Mouse (Mus musculus) Muller cell, postnatal 12 days (primary cell): ENCODE measurements around the gene Grhl3.

Experiments
- DNase-seq: peaks from one replicate; pipeline ENCODE4 v3.0.0-alpha.2; 2015; ENCODE audit errors: inconsistent ontology term

The Grhl3 gene

DNA sequence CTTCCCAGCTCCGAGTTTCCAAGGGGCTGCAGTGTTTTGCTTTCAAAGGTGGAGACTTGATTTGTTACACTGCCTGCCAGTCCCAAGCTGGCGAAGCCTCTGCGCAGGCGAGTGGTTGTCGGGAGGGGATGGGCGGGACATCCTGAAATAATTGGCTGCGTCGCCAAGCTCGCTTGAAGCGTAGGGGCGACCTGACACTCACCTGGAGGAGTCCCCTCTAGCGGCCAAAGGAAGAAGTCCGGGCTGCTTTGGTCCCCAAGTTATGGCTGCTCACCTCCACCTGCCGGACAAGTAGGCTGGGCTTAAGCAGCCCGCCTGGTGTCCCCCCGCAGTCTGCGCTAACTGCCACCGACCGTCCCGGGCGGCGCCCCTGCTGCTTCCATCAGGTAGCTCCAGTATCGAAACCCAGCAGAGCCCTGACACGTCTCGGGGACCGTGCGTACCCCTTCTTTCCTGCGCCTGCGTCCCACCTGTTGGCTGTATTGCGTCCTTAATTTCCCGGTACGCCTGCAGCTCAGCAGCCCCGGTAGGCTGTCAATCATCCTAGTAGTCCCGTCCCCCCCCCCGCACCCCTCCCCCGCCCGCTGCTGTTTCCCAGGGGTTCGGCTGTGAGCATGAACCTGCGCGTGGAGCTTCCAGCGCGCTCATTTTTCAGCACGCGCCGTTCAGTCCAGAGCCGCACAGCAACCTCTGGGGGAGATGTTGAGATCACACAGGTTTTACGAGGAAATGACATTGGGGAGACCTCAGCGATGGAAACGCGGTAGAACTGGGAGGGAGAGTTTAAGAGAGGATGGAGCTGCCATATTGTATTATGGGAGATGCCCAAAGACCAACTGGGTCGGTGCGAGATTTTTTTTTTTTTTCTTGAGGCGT is 78.7 kb downstream of the Grhl3 start, which contains the start of the genes Stpg1 and Nipal3:
Gene Stpg1 (plus strand): TSS at position 270 of the 876 bp plus-strand sequence.
Gene Nipal3 (minus strand): TSS at position 518 of the 876 bp plus-strand sequence.
- peak; percentile 94 for DNase-seq

- DNase-seq: peak; percentile 85
These were observed 79.5 kb downstream of the Grhl3 start for GRCm38 (mm10) chr4:135493691-135494520.

DNA sequence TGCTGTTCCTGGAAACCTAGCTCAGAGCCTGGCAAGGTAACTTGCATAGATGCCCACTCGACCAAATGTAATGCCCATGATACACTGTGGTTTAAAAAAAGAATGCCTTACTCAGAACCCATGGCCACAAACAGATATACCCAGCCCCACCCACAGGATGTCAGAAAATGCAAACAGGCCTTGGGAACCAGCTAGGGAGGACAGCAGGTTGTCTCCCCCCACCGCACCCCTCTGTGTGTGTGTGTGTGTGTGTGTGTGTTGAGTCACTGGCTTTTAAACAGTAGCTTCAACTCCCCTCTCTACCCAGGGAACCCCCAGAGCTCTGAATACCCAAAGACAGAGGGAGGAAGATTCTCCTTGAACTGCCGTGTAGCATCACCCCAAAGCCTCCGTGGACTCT is 80.2 kb downstream of the Grhl3 start:
- no peak for DNase-seq
